Mouse (Mus musculus) cerebellum, adult 2 months (tissue): ENCODE results near the gene Tox2. TPM values are rescaled to one million over a fixed set of nuclear protein-coding genes. Genes with fewer than 3 reads are reported as not detected.

Experiments
- DNase-seq, 2 experiments: peaks; one replicate each; pipeline ENCODE4 v3.0.0; 2021
- H3K27ac ChIP-seq: fragments of 200-500 bp; 2 replicates; pipeline ENCODE4 v1.5.1; 2012; ENCODE audit warnings: low read length, control low read depth, inconsistent platforms; ENCODE audit not compliant: insufficient read depth
- H3K27me3 ChIP-seq: fragments of 200-500 bp; 2 replicates; pipeline ENCODE4 v1.6.1; 2012; ENCODE audit warnings: inconsistent platforms, mild to moderate bottlenecking, low read length, moderate library complexity; ENCODE audit not compliant: control insufficient read depth, insufficient read depth
- H3K4me1 ChIP-seq: fragments of 200-500 bp; 2 replicates; pipeline ENCODE4 v1.6.1; 2011; ENCODE audit warnings: low read length; ENCODE audit not compliant: control insufficient read depth, insufficient read depth
- H3K4me3 ChIP-seq: fragments of 200-500 bp; replicated peaks from 2 replicates; pipeline ENCODE3; 2011; ENCODE audit warnings: mild to moderate bottlenecking, low read depth, low read length, control low read depth; ENCODE audit not compliant: insufficient read depth
- CTCF ChIP-seq: fragments of 200-500 bp; IDR thresholded peaks from 2 replicates; pipeline ENCODE4 v1.5.1; 2011; ENCODE audit warnings: low read depth, mild to moderate bottlenecking, control low read depth, low read length, moderate library complexity, borderline replicate concordance; ENCODE audit not compliant: insufficient read depth
- POLR2A ChIP-seq: fragments of 200-500 bp; IDR thresholded peaks from 2 replicates; pipeline ENCODE4 v1.6.1; 2011; ENCODE audit warnings: low read length, control low read depth, borderline replicate concordance; ENCODE audit not compliant: insufficient read depth
- WGBS: fragments of 180-500 bp; shearing (Covaris S2); methylation state at CpG from one replicate; pipeline ENCODE4 v1.1.7; 2018; 5-methylcytosine and 5-hydroxymethylcytosine counted together
- polyA plus RNA-seq: library from polyadenylated mRNA; depleted of rRNA; stranded (reverse); fragments of >200 nt; gene quantifications from 2 replicates; pipeline ENCODE4 v1.2.3, GENCODE M21; 2012

Tox2 gene
- polyA plus RNA-seq, 1 experiment = 27.3 TPM

DNA sequence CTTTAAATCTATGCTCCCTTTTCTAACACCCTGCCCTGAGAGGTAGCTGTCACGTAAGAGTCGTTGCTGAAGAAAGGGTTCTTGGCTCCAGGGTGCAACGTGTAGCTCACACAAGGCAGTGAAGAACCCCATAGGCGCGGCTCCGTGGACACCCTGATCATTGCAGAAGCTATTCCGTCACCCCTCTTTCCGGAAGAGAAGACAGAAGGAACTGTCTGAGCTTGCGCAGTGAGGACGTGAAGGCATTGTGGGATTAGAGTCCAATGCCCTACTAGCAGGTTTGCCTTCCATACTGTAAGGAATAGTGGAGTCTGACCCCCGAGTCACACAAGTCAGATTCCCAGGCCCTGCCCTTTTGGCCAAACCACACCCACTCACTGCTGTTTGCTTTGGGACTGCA is 143.6 kb downstream of the Tox2 start:
- H3K4me1 ChIP-seq = no peaks in the 10 kb centered on the region
- no peaks in the 10 kb centered on the region; the same call in 1 of the 2 replicates for H3K27me3 ChIP-seq
- no peak for DNase-seq
- no peak overlapping the region for H3K4me3 ChIP-seq
- TF ChIP-seq POLR2A (no peak), CTCF (no peak)
- H3K27ac ChIP-seq = no peak overlapping the region
- 82% methylated on average over 11 of the region's 11 CpGs for WGBS

DNA sequence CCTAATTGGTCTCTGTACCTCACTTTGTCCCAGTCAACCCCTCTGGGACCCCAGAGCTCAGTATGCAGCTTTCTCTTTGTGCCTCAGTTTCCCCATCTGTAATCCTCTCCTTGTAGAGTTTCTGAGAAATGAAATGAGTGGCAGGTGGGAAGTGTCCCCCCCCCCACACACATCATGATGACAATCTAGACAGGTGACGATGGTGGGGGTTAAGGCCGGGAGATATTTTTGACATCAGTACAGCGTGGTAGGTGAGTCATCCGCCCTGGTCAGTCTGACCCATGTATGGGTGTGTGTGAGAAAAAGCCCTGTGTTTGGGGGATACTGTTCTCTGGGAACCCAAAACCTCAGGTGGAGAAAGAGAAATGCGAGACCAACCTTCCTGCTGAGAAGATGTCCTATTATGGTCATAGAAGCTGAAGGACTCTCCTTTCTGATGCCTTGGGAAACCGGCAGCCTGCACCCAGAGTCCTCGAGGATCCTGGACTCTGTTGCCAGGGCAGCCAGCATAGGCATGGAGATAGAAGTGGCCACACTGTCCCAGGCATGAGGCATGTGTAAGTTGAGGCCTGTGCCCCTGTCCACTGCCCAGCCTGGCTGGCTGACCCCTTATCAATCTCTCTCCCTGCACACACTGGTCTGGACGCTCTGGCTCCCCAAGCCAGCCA is 144.7 kb downstream of the Tox2 start:
- Histone ChIP-seq H3K27me3 (no peaks in the 10 kb centered on the region; the same call in 1 of the 2 replicates), H3K27ac (no peak overlapping the region), H3K4me3 (no peak overlapping the region), H3K4me1 (no peaks in the 10 kb centered on the region)
- TF ChIP-seq POLR2A = no peak
- TF ChIP-seq CTCF = no peak
- DNase-seq = no peak
- WGBS = 86% methylated on average over 8 of the region's 8 CpGs

DNA sequence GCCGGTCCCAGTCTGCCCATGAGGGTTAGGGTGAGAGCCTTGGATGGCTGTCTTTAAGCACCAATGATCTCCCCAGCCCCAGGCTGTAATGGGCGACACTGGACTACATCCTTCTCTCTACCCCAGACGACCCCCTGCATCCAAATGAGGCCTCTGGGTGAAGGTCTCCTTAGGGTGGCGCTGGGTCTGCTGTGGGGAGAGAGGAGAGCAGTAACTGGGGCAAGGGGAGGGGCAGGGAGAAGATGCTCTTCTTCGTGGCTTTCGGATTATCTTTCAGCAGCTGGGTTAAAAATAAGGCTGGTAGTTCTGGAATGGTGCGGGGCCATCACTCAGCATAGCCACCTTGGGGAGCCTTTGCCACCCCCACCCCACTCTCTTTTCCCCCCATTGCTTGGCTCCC is 145.8 kb downstream of the Tox2 start:
- TF ChIP-seq POLR2A (no peak), CTCF (no peak)

DNA sequence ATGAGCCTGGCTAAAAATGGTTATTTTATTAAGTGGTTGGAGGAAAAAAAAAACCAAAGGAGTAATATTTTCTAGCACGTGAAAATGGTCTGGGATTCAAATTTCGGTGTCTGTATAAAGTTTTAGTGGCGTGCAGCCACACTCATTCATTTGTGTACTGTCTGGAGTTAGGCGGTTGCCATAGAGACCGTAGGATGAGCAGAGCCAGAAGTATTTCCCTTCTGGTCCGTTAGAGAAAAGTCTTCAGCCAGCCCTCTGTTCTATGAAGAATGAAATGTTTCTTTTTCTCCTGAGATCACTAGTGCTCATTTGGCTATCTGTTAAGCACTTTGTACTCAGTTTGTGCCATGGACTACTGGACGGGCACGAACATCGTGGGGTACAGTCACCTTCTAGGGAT is 146.5 kb downstream of the Tox2 start:
- no peak for DNase-seq
- Histone ChIP-seq H3K27ac (no peak overlapping the region), H3K4me1 (no peaks in the 10 kb centered on the region), H3K4me3 (no peak overlapping the region), H3K27me3 (no peaks in the 10 kb centered on the region; the same call in 1 of the 2 replicates)
- WGBS = 32% methylated on average over 9 of the region's 9 CpGs
- TF ChIP-seq CTCF (no peak), POLR2A (no peak)

More for the DNA sequence above, 145.8 kb downstream of the Tox2 start:
- no peak overlapping the region for H3K27ac ChIP-seq
- 81% methylated on average over 7 of the region's 7 CpGs for WGBS
- H3K4me1 ChIP-seq = no peaks in the 10 kb centered on the region
- DNase-seq = no peak
- no peak overlapping the region for H3K4me3 ChIP-seq
- H3K27me3 ChIP-seq = no peaks in the 10 kb centered on the region; the same call in 1 of the 2 replicates

DNA sequence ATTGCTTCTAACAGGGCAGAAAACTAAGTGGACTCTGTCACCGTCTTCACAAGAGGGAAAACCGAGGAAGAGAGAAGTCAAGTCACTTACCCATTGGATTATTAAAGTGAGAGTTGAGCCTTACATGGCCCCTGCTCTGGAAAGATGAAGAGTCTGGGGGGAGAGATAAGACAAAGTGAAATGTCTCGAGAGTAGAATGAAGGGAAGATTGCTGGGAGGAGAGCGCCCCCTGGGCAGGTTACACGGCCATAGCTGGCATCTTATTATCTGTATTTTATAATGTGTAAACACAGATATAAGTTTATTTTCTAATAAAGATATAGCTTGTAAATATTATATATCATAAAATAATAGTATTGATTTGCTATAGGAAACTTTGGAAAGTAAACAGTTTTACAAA is 147.5 kb downstream of the Tox2 start:
- Histone ChIP-seq H3K4me3 (no peak overlapping the region), H3K27ac (no peak overlapping the region), H3K27me3 (no peaks in the 10 kb centered on the region; the same call in 1 of the 2 replicates), H3K4me1 (no peaks in the 10 kb centered on the region)
- DNase-seq = no peak
- TF ChIP-seq CTCF (0 out of 2 replicates have a peak, but pooled peaks have one; percentile 9), POLR2A (no peak)
- 56% methylated on average over 5 of the region's 5 CpGs for WGBS

DNA sequence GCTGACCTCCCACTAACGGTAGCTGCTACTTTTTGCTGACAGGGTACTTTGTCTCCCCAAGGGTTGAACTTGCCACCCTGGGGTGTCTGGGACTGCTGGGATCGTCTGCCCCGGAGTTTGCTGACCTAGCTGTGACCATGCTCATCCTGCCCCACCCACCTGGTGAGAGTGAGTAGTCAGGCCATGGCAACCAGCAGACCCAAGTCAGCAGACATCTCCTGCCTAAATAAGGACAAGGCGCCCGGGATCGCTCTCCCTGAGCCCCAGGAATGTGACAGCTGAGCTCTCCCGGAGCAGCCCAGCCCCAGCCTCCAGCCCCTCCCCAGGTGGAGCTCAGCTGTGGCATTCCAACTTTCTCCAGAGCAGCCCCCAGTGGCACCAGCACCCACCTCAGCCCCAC is 150.8 kb downstream of the Tox2 start:
- 18% methylated on average over 7 of the region's 7 CpGs for WGBS
- no peaks in the 10 kb centered on the region; the same call in 1 of the 2 replicates for H3K27me3 ChIP-seq
- H3K4me3 ChIP-seq = no peak overlapping the region
- H3K27ac ChIP-seq = no peak overlapping the region
- DNase-seq = no peak
- H3K4me1 ChIP-seq = no peaks in the 10 kb centered on the region
- TF ChIP-seq CTCF = no peak
- no peak for TF ChIP-seq POLR2A

DNA sequence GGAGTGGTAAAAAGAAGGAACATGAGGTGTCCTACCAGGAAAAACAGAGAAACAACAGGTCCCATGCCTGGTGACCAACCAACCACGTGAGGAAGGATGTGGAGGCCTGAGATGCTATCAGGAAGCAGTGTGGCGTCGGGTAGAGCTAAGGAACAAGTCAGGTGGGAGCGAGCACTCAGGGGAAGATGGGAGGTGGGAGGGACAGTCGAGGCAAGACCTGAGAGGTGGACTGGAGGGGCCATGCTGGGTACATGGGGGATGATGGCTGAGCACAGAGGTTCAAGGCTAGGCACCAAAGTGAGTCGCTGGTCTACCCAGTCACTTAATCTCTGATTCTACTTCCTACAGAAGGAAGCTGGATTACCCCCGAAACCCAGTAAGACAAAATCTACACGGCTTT is 152.7 kb downstream of the Tox2 start:
- no peak for DNase-seq
- Histone ChIP-seq H3K27ac (no peak overlapping the region), H3K27me3 (no peaks in the 10 kb centered on the region; the same call in 1 of the 2 replicates), H3K4me1 (no peaks in the 10 kb centered on the region), H3K4me3 (no peak overlapping the region)
- WGBS = 81% methylated on average over 8 of the region's 8 CpGs
- TF ChIP-seq POLR2A (no peak), CTCF (no peak)

DNA sequence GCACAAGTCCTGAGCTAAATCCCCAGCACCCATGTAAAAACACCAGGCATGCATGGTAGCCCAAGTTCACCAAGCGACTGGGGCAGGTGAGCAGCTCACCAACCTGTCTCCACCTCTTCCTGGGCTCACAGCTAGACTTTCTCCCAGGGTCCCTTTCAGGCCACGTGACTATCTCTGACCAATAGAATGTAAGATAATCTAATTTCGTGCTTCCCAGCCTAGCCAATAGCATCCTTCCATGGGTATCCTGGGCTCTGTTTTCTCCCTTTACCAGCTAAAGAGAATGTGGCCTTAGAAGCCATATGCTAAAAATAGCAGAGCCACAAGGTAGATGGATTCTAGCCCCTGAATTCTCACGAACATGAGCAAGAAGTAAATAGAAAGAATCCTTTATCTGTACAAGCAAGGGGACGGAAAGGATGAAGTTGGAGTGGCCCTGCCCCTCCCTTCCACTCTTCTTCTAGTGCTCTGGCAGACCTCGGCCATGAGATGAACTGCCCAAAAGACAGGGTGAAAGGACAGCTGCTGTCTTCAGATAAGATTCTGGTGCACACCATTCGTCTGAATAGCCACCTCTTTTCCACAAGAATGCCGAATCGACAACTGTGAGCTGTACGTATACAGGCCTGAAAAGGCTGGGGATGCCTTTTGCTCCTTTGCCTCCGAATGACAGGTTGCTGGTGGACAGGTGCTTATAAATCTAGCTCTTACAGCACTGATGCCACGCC is 153.4 kb downstream of the Tox2 start:
- H3K4me1 ChIP-seq = no peaks in the 10 kb centered on the region
- WGBS = 84% methylated on average over 12 of the region's 12 CpGs
- H3K27ac ChIP-seq = no peak overlapping the region
- TF ChIP-seq POLR2A = no peak
- no peak for TF ChIP-seq CTCF
- no peak overlapping the region for H3K4me3 ChIP-seq
- H3K27me3 ChIP-seq = no peaks in the 10 kb centered on the region; the same call in 1 of the 2 replicates
- no peak for DNase-seq
